Mouse (Mus musculus): ENCODE measurements around the gene Fbxl17. TPM values are rescaled to one million over a fixed set of nuclear protein-coding genes. Genes with fewer than 3 reads are reported as not detected.

Fbxl17 gene
- total RNA-seq, 1 experiment from 2014 or later: 17.1 TPM

GRCm38 (mm10) chr17:63195496-63195895 lies 304.3 kb downstream of the Fbxl17 start:
- ATAC-seq (ENCODE audit: extremely low read depth, insufficient number of reproducible peaks, low FRiP score, poor library complexity, severe bottlenecking): no peak

GRCm38 (mm10) chr17:63193196-63193595 lies 306.6 kb downstream of the Fbxl17 start:
- no peak for ATAC-seq (ENCODE audit: extremely low read depth, insufficient number of reproducible peaks, low FRiP score, poor library complexity, severe bottlenecking)

- ATAC-seq (ENCODE audit: extremely low read depth, insufficient number of reproducible peaks, low FRiP score, poor library complexity, severe bottlenecking): no peak
Observed at GRCm38 (mm10) chr17:63191345-63191744, 308.5 kb downstream of the Fbxl17 start.

GRCm38 (mm10) chr17:63189274-63189673 lies 310.5 kb downstream of the Fbxl17 start:
- ATAC-seq (ENCODE audit: extremely low read depth, insufficient number of reproducible peaks, low FRiP score, poor library complexity, severe bottlenecking): peak; percentile 97

- ATAC-seq (ENCODE audit: extremely low read depth, insufficient number of reproducible peaks, low FRiP score, poor library complexity, severe bottlenecking): no peak
Observed at GRCm38 (mm10) chr17:63185531-63185930, 314.3 kb downstream of the Fbxl17 start.

- no peak for ATAC-seq (ENCODE audit: extremely low read depth, insufficient number of reproducible peaks, low FRiP score, poor library complexity, severe bottlenecking)
Observed at GRCm38 (mm10) chr17:63184844-63185504, 314.8 kb downstream of the Fbxl17 start.

- no peak for ATAC-seq (ENCODE audit: extremely low read depth, insufficient number of reproducible peaks, low FRiP score, poor library complexity, severe bottlenecking)
Observed at GRCm38 (mm10) chr17:63183431-63183830, 316.4 kb downstream of the Fbxl17 start.

GRCm38 (mm10) chr17:63181661-63182060 lies 318.2 kb downstream of the Fbxl17 start:
- no peak for ATAC-seq (ENCODE audit: extremely low read depth, insufficient number of reproducible peaks, low FRiP score, poor library complexity, severe bottlenecking)

GRCm38 (mm10) chr17:63180042-63180441 lies 319.8 kb downstream of the Fbxl17 start:
- no peak for ATAC-seq (ENCODE audit: extremely low read depth, insufficient number of reproducible peaks, low FRiP score, poor library complexity, severe bottlenecking)

- no peak for ATAC-seq (ENCODE audit: extremely low read depth, insufficient number of reproducible peaks, low FRiP score, poor library complexity, severe bottlenecking)
Observed at GRCm38 (mm10) chr17:63178331-63178730, 321.5 kb downstream of the Fbxl17 start.

- no peak for ATAC-seq (ENCODE audit: extremely low read depth, insufficient number of reproducible peaks, low FRiP score, poor library complexity, severe bottlenecking)
Observed at GRCm38 (mm10) chr17:63176411-63176810, 323.4 kb downstream of the Fbxl17 start.

- ATAC-seq (ENCODE audit: extremely low read depth, insufficient number of reproducible peaks, low FRiP score, poor library complexity, severe bottlenecking): no peak
Observed at GRCm38 (mm10) chr17:63172697-63173096, 327.1 kb downstream of the Fbxl17 start.

- no peak for ATAC-seq (ENCODE audit: extremely low read depth, insufficient number of reproducible peaks, low FRiP score, poor library complexity, severe bottlenecking)
Observed at GRCm38 (mm10) chr17:63171890-63172491, 327.8 kb downstream of the Fbxl17 start.

GRCm38 (mm10) chr17:63171264-63171663 lies 328.6 kb downstream of the Fbxl17 start:
- no peak for ATAC-seq (ENCODE audit: extremely low read depth, insufficient number of reproducible peaks, low FRiP score, poor library complexity, severe bottlenecking)

- ATAC-seq (ENCODE audit: extremely low read depth, insufficient number of reproducible peaks, low FRiP score, poor library complexity, severe bottlenecking): no peak
Observed at GRCm38 (mm10) chr17:63168019-63168788, 331.6 kb downstream of the Fbxl17 start.

GRCm38 (mm10) chr17:63167248-63167647 lies 332.6 kb downstream of the Fbxl17 start:
- ATAC-seq (ENCODE audit: extremely low read depth, insufficient number of reproducible peaks, low FRiP score, poor library complexity, severe bottlenecking): no peak

GRCm38 (mm10) chr17:63166692-63167091 lies 333.1 kb downstream of the Fbxl17 start:
- no peak for ATAC-seq (ENCODE audit: extremely low read depth, insufficient number of reproducible peaks, low FRiP score, poor library complexity, severe bottlenecking)

GRCm38 (mm10) chr17:63165847-63166246 lies 334.0 kb downstream of the Fbxl17 start:
- no peak for ATAC-seq (ENCODE audit: extremely low read depth, insufficient number of reproducible peaks, low FRiP score, poor library complexity, severe bottlenecking)

- ATAC-seq (ENCODE audit: extremely low read depth, insufficient number of reproducible peaks, low FRiP score, poor library complexity, severe bottlenecking): no peak
Observed at GRCm38 (mm10) chr17:63164289-63164688, 335.5 kb downstream of the Fbxl17 start.

GRCm38 (mm10) chr17:63161953-63162352 lies 337.9 kb downstream of the Fbxl17 start:
- ATAC-seq (ENCODE audit: extremely low read depth, insufficient number of reproducible peaks, low FRiP score, poor library complexity, severe bottlenecking): no peak

Measured in neutrophil, adult 5-6 weeks (primary cell).